Mouse (Mus musculus) cerebellum, adult 2 months (tissue): Measurements from ENCODE around the gene Tdrd6.
A peak's percentile ranks its signal among the peaks of the same experiment; 100 is the strongest.

Experiments used
- CTCF ChIP-seq: fragments of 200-500 bp; IDR thresholded peaks from 2 replicates; pipeline ENCODE4 v1.5.1; 2011; ENCODE audit warnings: low read depth, mild to moderate bottlenecking, control low read depth, low read length, moderate library complexity, borderline replicate concordance; ENCODE audit not compliant: insufficient read depth
- POLR2A ChIP-seq: fragments of 200-500 bp; IDR thresholded peaks from 2 replicates; pipeline ENCODE4 v1.6.1; 2011; ENCODE audit warnings: low read length, control low read depth, borderline replicate concordance; ENCODE audit not compliant: insufficient read depth

- TF ChIP-seq POLR2A, result peak; percentile 40; the same call in 1 of the 2 replicates
- no peak for TF ChIP-seq CTCF
Observed at GRCm38 (mm10) chr17:43666576-43667289, 36.6 kb upstream of the Tdrd6 start, which contains the start of gene Slc25a27.
